Mouse (Mus musculus) limb, embryonic 11.5 days (tissue): ENCODE measurements around the gene Slc38a1. TPM values are rescaled to one million over a fixed set of nuclear protein-coding genes. Genes with fewer than 3 reads are reported as not detected.

Experiments
- ATAC-seq: fragments of 200-750 bp; cut with Nextera tagmentation; 2 replicates; pipeline ENCODE4 v1.8.0; 2017; ENCODE audit warnings: low read depth; ENCODE audit not compliant: insufficient number of reproducible peaks, low FRiP score, low TSS enrichment
- DNase-seq: peaks from one replicate; pipeline ENCODE4 v3.0.0-alpha.2; 2015; ENCODE audit warnings: low spot score
- H3K27ac ChIP-seq: fragments of 300-500 bp; sonication (generic); replicated peaks from 2 replicates; pipeline ENCODE4 v1.5.1; 2014; ENCODE audit warnings: low read depth, mild to moderate bottlenecking, low read length
- H3K27me3 ChIP-seq: fragments of 300-500 bp; sonication (generic); 2 replicates; pipeline ENCODE4 v1.6.1; 2014; ENCODE audit warnings: mild to moderate bottlenecking, low read length, mixed read lengths; ENCODE audit not compliant: control insufficient read depth, insufficient read depth
- H3K36me3 ChIP-seq: fragments of 300-500 bp; sonication (generic); 2 replicates; pipeline ENCODE4 v1.6.1; 2014; ENCODE audit warnings: mild to moderate bottlenecking, low read length, moderate library complexity, mixed read lengths; ENCODE audit not compliant: control insufficient read depth, insufficient read depth
- H3K4me1 ChIP-seq: fragments of 300-500 bp; sonication (generic); 2 replicates; pipeline ENCODE4 v1.6.1; 2014; ENCODE audit warnings: low read length, mixed read lengths; ENCODE audit not compliant: control insufficient read depth, insufficient read depth
- H3K4me2 ChIP-seq: fragments of 300-500 bp; sonication (generic); 2 replicates; pipeline ENCODE4 v1.6.1; 2014; ENCODE audit warnings: low read depth, mild to moderate bottlenecking, moderate library complexity; ENCODE audit not compliant: severe bottlenecking
- H3K4me3 ChIP-seq: fragments of 300-500 bp; sonication (generic); 2 replicates; pipeline ENCODE4 v1.5.1; 2014; ENCODE audit warnings: low read depth, low read length
- H3K9ac ChIP-seq: fragments of 300-500 bp; sonication (generic); 2 replicates; pipeline ENCODE4 v1.6.1; 2014; ENCODE audit warnings: mild to moderate bottlenecking, low read length
- H3K9me3 ChIP-seq: fragments of 300-500 bp; sonication (generic); 2 replicates; pipeline ENCODE4 v1.6.1; 2016; ENCODE audit warnings: low read length; ENCODE audit not compliant: control insufficient read depth
- WGBS: fragments of 180-500 bp; shearing (Covaris S2); extraction: QIAGEN DNeasy Blood & Tissue Kit; methylation state at CpG from one replicate; pipeline ENCODE4 v1.1.7; 2014; 5-methylcytosine and 5-hydroxymethylcytosine counted together
- polyA plus RNA-seq: library from polyadenylated mRNA; unstranded; fragments of >200 nt; fragmentation: Nextera tagmentation; extraction: Ambion mirVana; gene quantifications from 2 replicates; pipeline ENCODE4 v1.2.1, GENCODE M21; 2014

Slc38a1 gene
- polyA plus RNA-seq, 1 experiment from 2014 or later: 132 TPM

DNA sequence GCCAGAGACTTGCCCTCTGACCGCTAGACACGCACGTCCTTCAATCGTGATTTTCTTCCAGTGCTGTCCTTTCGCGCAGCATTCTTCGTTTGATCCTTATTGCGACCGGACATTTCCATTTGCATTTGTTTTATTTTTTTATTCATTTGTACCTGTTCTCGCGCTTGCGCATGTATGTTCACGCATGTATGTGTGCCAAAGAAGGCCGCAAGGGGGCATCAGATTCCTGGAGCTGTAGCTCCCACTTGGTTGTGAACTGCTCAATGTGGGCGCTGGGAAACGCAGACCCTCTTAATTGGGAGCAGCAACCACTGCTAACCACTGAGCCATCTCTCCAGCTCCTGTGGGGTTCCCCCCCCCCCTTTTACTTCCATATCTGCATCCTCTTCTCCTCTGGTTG, 10.3 kb upstream of the Slc38a1 start:
- DNase-seq (no peak), ATAC-seq (no peak)
- H3K27me3 ChIP-seq: no peaks in the 10 kb centered on the region
- WGBS: 96% methylated on average over 16 of the region's 16 CpGs
- H3K9ac ChIP-seq: no peak overlapping the region
- peaks cover 3% of the 10 kb centered on the region; the same call in 1 of the 2 replicates for H3K4me1 ChIP-seq
- H3K4me2 ChIP-seq: no peak overlapping the region
- no peaks in the 10 kb centered on the region for H3K9me3 ChIP-seq
- H3K36me3 ChIP-seq: no peaks in the 10 kb centered on the region
- no peak overlapping the region for H3K27ac ChIP-seq
- H3K4me3 ChIP-seq: no peak overlapping the region

DNA sequence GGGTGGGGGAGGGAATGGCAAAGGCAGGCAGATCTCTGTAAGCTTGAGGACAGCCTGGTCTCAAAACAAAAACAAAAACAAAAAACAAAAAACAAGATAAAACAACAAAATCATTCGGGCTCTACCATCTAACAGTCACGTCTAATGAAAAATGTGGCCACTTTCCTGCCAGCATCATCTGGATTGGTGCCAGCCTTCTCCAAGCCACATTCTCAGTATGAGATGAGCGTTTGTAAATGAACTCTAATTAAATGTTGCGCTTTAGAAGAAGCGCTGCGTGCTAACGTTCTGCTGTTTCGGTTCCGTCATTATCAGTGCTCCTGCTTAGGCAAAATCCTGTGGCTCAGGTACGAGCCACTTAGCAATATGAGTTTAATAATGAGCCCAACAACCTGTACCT, 9.8 kb upstream of the Slc38a1 start:
- no peaks in the 10 kb centered on the region for H3K9me3 ChIP-seq
- no peaks in the 10 kb centered on the region for H3K36me3 ChIP-seq
- 89% methylated on average over 10 of the region's 10 CpGs for WGBS
- H3K4me3 ChIP-seq: no peak overlapping the region
- no peak overlapping the region for H3K4me2 ChIP-seq
- ATAC-seq: no peak
- no peak overlapping the region for H3K9ac ChIP-seq
- H3K27ac ChIP-seq: no peak overlapping the region
- DNase-seq: no peak
- H3K4me1 ChIP-seq: peaks cover 6% of the 10 kb centered on the region; the same call in 1 of the 2 replicates
- no peaks in the 10 kb centered on the region for H3K27me3 ChIP-seq

DNA sequence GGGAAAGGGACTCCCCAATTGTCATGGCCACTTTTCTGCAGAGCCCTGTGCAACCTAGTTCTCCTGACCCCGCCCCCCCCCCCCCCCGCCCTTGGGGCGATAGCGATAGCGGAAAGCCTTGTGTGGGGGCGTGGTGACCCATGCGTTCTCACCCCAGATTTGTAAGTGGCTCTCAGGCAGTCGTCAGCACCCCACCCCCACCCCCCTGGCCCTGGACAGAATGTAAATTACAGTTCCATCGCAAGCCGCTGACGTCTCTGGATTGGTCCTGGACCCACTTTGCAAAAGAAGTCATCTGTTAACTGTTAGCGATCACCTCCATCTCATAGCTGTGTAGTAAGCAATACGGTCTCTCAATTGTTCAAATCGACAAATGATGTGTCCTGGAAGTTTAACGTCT, 4.7 kb upstream of the Slc38a1 start:
- H3K27me3 ChIP-seq: no peaks in the 10 kb centered on the region
- peaks cover 5% of the 10 kb centered on the region; the same call in 1 of the 2 replicates for H3K4me1 ChIP-seq
- no peak overlapping the region for H3K9ac ChIP-seq
- H3K4me2 ChIP-seq: peak overlapping the region; percentile 24; the same call in 1 of the 2 replicates
- no peak overlapping the region; the same call in 1 of the 2 replicates for H3K4me3 ChIP-seq
- DNase-seq (no peak), ATAC-seq (no peak)
- no peaks in the 10 kb centered on the region for H3K36me3 ChIP-seq
- H3K27ac ChIP-seq: no peak overlapping the region
- WGBS: 25% methylated on average over 11 of the region's 15 CpGs
- H3K9me3 ChIP-seq: no peaks in the 10 kb centered on the region

DNA sequence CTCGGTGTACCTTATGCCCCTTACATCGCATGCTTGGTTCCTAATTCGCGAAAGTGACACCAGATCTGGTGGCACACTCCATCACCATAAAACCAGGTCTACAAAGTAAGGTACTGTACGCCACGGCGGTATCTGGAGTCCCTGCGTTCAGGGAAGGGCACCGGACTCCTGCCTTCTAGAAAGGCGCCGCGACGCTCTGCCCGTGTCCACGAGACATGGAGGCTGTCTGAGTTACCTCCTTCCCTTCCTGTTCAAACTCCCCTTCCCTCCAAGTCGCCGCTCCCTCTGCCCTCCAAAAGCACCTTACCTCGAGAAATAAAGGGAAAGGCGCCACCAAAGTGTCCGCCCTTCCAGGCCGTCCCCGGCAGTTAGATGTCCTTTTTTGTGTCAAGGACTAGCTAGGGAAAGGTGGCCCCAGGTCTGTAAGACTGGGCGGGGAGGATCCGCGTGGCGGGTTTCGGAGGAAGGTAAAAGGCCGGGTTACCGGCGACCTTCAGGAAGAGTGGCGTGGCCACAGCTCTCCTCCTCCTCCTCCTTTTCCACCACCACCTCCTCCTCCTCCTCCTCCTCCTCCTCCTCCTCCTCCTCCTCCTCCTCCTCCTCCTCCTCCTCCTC, 785 bp downstream of the Slc38a1 start:
- no peaks in the 10 kb centered on the region for H3K27me3 ChIP-seq
- H3K9ac ChIP-seq: peak overlapping the region; percentile 99
- H3K4me3 ChIP-seq: peak overlapping the region; percentile 88
- WGBS: under 1% methylated on average over 31 of the region's 31 CpGs
- no peaks in the 10 kb centered on the region for H3K9me3 ChIP-seq
- peak overlapping the region; percentile 98 for H3K27ac ChIP-seq
- peak overlapping the region; percentile 75 for H3K4me2 ChIP-seq
- H3K36me3 ChIP-seq: peaks cover 8% of the 10 kb centered on the region; the same call in 1 of the 2 replicates
- ATAC-seq: no peak
- peak; percentile 73 for DNase-seq
- H3K4me1 ChIP-seq: peaks cover 19% of the 10 kb centered on the region; the same call in 1 of the 2 replicates

DNA sequence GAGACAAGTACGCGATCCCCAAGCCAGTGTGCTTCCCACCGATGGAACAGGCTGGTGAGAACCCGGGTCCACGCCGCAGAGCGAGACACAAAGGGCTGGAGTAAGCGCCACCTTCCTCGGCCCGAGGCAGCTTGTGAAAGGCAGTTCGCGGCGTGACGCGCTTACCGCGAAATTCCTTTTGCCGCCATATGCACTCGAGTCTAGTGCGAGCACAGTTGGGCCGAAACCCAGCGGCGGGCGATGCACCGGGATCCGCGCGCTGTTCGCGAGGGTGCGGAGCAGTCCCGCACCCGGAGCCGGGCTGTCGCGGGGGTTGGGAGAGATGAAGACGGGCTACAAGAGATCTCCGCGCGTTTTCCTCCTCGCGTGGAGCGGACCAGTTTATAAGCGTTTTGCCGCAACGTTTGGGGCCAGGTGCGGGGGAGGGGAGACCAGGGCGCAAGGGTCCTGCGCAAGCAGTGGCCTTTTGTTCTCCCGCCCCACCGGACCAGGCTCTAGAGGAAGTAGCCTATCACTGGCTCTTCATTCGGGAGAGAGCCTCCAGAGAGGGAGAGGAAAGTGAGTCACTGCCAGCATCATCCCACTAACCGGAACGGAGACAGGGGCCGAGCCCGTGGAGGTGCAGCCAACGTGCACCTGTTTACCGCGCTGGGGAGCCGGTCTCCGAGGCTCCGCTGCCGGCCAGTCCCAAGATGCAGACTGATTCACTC, 1.4 kb downstream of the Slc38a1 start:
- Histone ChIP-seq H3K27me3 (no peaks in the 10 kb centered on the region), H3K4me1 (peaks cover 19% of the 10 kb centered on the region; the same call in 1 of the 2 replicates), H3K9ac (peak overlapping the region; percentile 99), H3K4me3 (peak overlapping the region; percentile 88), H3K36me3 (peaks cover 8% of the 10 kb centered on the region; the same call in 1 of the 2 replicates), H3K9me3 (no peaks in the 10 kb centered on the region), H3K4me2 (peak overlapping the region; percentile 75), H3K27ac (peak overlapping the region; percentile 98)
- ATAC-seq: peak; percentile 60; the same call in 1 of the 2 replicates
- DNase-seq: peak; percentile 85
- under 1% methylated on average over 63 of the region's 63 CpGs for WGBS

DNA sequence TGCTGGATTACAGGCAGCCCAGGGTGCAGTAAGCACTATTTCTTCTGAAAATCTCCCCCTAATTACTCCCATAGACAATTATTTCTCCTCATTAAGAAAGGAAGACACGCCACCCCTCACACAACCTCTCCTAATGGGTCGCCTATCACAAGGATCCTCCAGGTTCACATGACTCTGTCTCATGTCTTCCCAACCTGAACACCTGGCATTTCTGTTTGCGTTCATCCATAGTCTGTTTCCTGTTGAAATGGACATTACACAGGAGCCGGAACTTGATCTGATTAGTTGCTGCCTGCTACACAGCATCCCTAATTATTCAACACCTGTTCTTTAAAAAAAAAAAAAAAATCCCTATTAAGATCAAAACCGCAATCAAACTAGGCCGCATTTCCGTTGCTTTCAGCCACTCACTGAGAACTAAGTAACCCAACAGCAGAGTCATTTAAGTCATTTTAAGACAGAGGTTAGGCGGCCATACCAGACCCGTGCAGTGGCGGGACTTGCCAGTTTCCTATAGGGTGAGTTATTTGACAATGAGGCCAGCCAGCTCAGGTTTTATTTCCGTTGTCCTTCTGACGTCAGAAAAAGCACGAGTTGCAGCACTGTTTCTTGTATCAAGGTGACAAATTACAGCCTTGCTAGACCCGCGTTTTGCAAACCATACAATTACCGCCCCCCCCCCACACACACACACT, 2.3 kb downstream of the Slc38a1 start:
- Histone ChIP-seq H3K27ac (peak overlapping the region; percentile 98), H3K4me3 (peak overlapping the region; percentile 88), H3K9ac (peak overlapping the region; percentile 99), H3K27me3 (no peaks in the 10 kb centered on the region), H3K9me3 (no peaks in the 10 kb centered on the region), H3K4me2 (peak overlapping the region; percentile 75), H3K36me3 (peaks cover 12% of the 10 kb centered on the region), H3K4me1 (peaks cover 19% of the 10 kb centered on the region; the same call in 1 of the 2 replicates)
- WGBS: 4% methylated on average over 16 of the region's 16 CpGs
- ATAC-seq (no peak), DNase-seq (peak; percentile 77)

DNA sequence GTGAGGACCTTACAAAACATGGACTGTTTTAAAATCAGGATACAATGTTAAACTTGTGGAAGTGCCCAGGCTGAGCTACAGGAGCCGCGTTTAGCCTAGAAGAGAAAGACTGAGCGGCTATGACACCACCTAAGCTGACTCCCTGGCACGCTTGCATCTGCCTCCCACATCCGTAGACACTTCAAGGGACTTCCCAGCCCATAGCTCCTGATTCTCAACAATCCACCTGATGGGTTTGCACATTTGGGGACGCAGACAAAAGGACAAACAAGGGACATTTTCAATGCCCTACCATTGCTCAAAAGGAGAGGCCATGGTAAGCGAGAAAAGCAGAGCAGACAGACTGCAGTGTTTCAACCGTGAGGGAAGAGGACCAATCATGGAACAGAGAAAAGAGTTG, 3.1 kb downstream of the Slc38a1 start:
- no peak overlapping the region for H3K27ac ChIP-seq
- 80% methylated on average over 8 of the region's 8 CpGs for WGBS
- peaks cover 18% of the 10 kb centered on the region for H3K36me3 ChIP-seq
- 0 out of 2 replicates have a peak overlapping the region, but pooled peaks have one; percentile 7 for H3K9ac ChIP-seq
- peak overlapping the region; percentile 88; the same call in 1 of the 2 replicates for H3K4me3 ChIP-seq
- peak overlapping the region; percentile 75 for H3K4me2 ChIP-seq
- no peaks in the 10 kb centered on the region for H3K9me3 ChIP-seq
- H3K4me1 ChIP-seq: peaks cover 19% of the 10 kb centered on the region; the same call in 1 of the 2 replicates
- no peak for ATAC-seq
- no peak for DNase-seq
- H3K27me3 ChIP-seq: no peaks in the 10 kb centered on the region

DNA sequence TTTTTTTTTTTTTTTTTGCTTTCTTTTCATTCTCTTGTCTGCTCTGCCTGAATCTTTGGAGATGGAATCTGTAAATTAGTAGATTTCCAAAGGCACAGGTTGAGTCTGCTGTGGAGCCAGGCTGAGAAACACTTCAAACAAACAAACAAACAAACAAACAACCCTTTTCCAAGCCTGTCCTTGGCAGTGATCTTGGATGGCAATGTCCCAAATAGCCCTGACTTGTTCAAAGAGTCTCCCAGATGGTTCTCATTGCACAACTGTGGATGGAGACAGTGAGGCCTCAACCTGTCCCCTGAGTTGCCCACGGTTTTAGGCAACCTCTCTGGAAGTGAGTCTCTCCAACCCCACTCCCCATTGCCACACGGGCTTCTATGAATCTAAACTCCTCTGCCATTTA, 4.1 kb downstream of the Slc38a1 start:
- no peak overlapping the region for H3K27ac ChIP-seq
- peaks cover 23% of the 10 kb centered on the region for H3K36me3 ChIP-seq
- H3K4me1 ChIP-seq: peaks cover 19% of the 10 kb centered on the region; the same call in 1 of the 2 replicates
- DNase-seq (no peak), ATAC-seq (no peak)
- H3K27me3 ChIP-seq: no peaks in the 10 kb centered on the region
- no peaks in the 10 kb centered on the region for H3K9me3 ChIP-seq
- H3K4me2 ChIP-seq: no peak overlapping the region
- H3K4me3 ChIP-seq: no peak overlapping the region
- no peak overlapping the region for H3K9ac ChIP-seq
- 69% methylated on average over 2 of the region's 2 CpGs for WGBS
